ENCODE assay signal across 8 mouse cellular contexts in the genomic region with DNA sequence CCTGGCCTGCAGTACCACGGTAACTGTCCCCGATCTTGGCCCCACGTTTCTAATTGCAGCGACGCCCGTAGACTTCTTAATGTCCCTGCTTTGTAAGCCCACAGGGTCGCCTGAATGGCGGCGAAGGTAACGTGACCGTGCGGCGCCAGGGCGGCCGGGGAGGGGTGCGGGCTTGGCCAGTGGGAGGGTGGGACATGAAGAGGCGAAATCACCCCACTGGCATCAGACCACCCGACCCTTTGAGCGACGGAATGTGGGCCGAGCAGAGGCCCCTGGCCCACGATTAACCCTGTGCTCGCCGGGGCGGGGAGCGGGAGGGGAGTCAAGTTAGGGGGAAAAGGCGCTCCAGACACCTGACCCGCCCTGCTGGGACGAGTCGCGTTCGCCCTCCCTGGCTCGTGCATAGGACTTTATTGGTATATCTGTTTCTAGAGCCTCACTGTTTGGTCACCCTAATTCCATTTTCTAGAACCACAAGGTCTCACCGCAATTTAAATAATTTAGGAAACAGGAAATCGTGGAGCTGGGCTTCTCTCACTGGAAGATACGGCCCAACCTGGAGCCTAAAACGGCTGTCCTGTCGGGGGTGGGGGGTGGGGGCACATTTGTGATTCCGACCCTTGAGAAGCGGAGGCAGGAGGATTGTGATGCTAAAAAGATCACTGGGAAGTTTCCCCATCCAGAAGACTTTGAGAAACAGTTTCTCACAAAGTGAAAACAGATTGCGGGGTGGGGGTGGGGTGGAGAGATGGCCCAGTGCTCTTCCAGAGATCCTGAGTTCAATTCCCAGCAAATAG. TPM values are rescaled to one million over a fixed set of nuclear protein-coding genes. Genes with fewer than 3 reads are reported as not detected.
DNase-seq lines count a peak whose midpoint lies in the region; ATAC-seq and TF ChIP-seq lines count a peak whose summit lies in the region.

No protein-coding gene starts in this region.

- peak overlapping the region; percentile 73 for H3K4me3 ChIP-seq in heart, postnatal 0 days (ENCODE audit: low read depth, low read length)
- peak overlapping the region; percentile 90 for H3K4me3 ChIP-seq in megakaryocyte, embryonic 14.5 days (replicated peaks)
- H3K4me3 ChIP-seq in stomach, embryonic 14.5 days (ENCODE audit: low read depth, low read length): peak overlapping the region; percentile 51

- TF ChIP-seq CTCF in heart, postnatal 0 days (IDR thresholded peaks at IDR 0.05; ENCODE audit: low read depth): no peak

- H3K4me2 ChIP-seq in heart, postnatal 0 days (ENCODE audit: low read depth, low read length): peak overlapping the region; percentile 90
- H3K4me2 ChIP-seq in stomach, embryonic 14.5 days (replicated peaks; ENCODE audit: low read depth, low read length): peak overlapping the region; percentile 96

- WGBS in heart, postnatal 0 days: 2% methylated on average over 40 of the region's 41 CpGs
- WGBS in stomach, embryonic 14.5 days: 2% methylated on average over 41 of the region's 41 CpGs

- no peaks in the 10 kb centered on the region for H3K9me3 ChIP-seq in heart, postnatal 0 days (replicated peaks; ENCODE audit: control insufficient read depth, low read length)
- no peaks in the 10 kb centered on the region for H3K9me3 ChIP-seq in megakaryocyte, embryonic 14.5 days
- no peaks in the 10 kb centered on the region for H3K9me3 ChIP-seq in stomach, embryonic 14.5 days (ENCODE audit: control insufficient read depth, low read depth, low read length)

- DNase-seq in adrenal gland, adult (ENCODE audit: inconsistent age in 2 of 2, low spot score in 1 of 2): peak; percentile 49 to 82
- DNase-seq in adrenal gland, adult 8-10 months: no peak
- peak; percentile 86 for DNase-seq in ES-CJ7 (ENCODE audit: low read depth, low spot score)
- peak; percentile 92 for DNase-seq in embryo, embryonic 10.5 days (ENCODE audit: low spot score)
- DNase-seq in heart, postnatal 0 days (ENCODE audit: low spot score): peak; percentile 41
- peak; percentile 68 to 69 for DNase-seq in layer of hippocampus, postnatal 14 days (ENCODE audit: low spot score in 2 of 2)

- TF ChIP-seq EP300 in heart, postnatal 0 days (IDR thresholded peaks at IDR 0.05; ENCODE audit: low read depth): no peak

- ATAC-seq in heart, postnatal 0 days (ENCODE audit: insufficient read depth, low read depth): peak; percentile 87
- peak; percentile 37; the same call in 1 of the 2 replicates for ATAC-seq in stomach, embryonic 14.5 days (ENCODE audit: insufficient number of reproducible peaks, insufficient read depth, low FRiP score, low read depth)

- H3K4me1 ChIP-seq in heart, postnatal 0 days (ENCODE audit: control insufficient read depth, insufficient read depth): no peaks in the 10 kb centered on the region
- peaks cover 15% of the 10 kb centered on the region for H3K4me1 ChIP-seq in megakaryocyte, embryonic 14.5 days
- H3K4me1 ChIP-seq in stomach, embryonic 14.5 days (ENCODE audit: control insufficient read depth, insufficient read depth, low read length): no peaks in the 10 kb centered on the region

- no peaks in the 10 kb centered on the region for H3K36me3 ChIP-seq in heart, postnatal 0 days (replicated peaks; ENCODE audit: control insufficient read depth, insufficient read depth, low read length)
- H3K36me3 ChIP-seq in megakaryocyte, embryonic 14.5 days (replicated peaks; ENCODE audit: low read length): no peaks in the 10 kb centered on the region
- H3K36me3 ChIP-seq in stomach, embryonic 14.5 days (ENCODE audit: control insufficient read depth, insufficient read depth, low read length): no peaks in the 10 kb centered on the region

- H3K27ac ChIP-seq in heart, postnatal 0 days (ENCODE audit: low read depth): peak overlapping the region; percentile 86
- no peak overlapping the region for H3K27ac ChIP-seq in stomach, embryonic 14.5 days (ENCODE audit: low read length)

- H3K9ac ChIP-seq in heart, postnatal 0 days (replicated peaks; ENCODE audit: low read depth, low read length): peak overlapping the region; percentile 76
- peak overlapping the region; percentile 32 for H3K9ac ChIP-seq in stomach, embryonic 14.5 days (replicated peaks; ENCODE audit: low read depth, low read length)

- no peaks in the 10 kb centered on the region for H3K27me3 ChIP-seq in heart, postnatal 0 days (ENCODE audit: control insufficient read depth, insufficient read depth, low read length)
- peaks cover 21% of the 10 kb centered on the region for H3K27me3 ChIP-seq in megakaryocyte, embryonic 14.5 days (replicated peaks)
- H3K27me3 ChIP-seq in stomach, embryonic 14.5 days (ENCODE audit: control insufficient read depth, insufficient read depth, low read length): no peaks in the 10 kb centered on the region

RNA-seq across cellular contexts. Expression of gene Fgfbp3, which starts 15.0 kb away (rescaled TPM):
- 1 to 10 TPM; 4.2 to 6.3 (median 5.3) TPM for total RNA-seq in adrenal gland, adult 8-10 months (2022)
- 3.9 and 4.6 TPM in 2 replicates for total RNA-seq in heart, postnatal 0 days (2014; rRNA removed; ENCODE audit: low replicate concordance)
- polyA plus RNA-seq in heart, postnatal 0 days (2015; fragmentation: Nextera tagmentation; extraction: Ambion mirVana): 5.8 and 6.0 TPM in 2 replicates
- total RNA-seq in layer of hippocampus, postnatal 14 days (2021): 1 to 10 TPM; 6.3 to 8.2 TPM
- polyA plus RNA-seq in megakaryocyte, embryonic 14.5 days (2012; ENCODE audit: insufficient read depth, low replicate concordance): 3.0 and 12.2 TPM in 2 replicates
- polyA plus RNA-seq in stomach, embryonic 14.5 days (2014; fragmentation: Nextera tagmentation; extraction: Ambion mirVana): 3.5 and 5.1 TPM in 2 replicates

RNA-seq across cellular contexts. Expression of gene Btaf1, which starts 21.5 kb away (rescaled TPM):
- total RNA-seq in adrenal gland, adult 8-10 months (2022): 10 to 100 TPM; 20.8 to 28.6 (median 27.2) TPM
- total RNA-seq in heart, postnatal 0 days (2014; rRNA removed; ENCODE audit: low replicate concordance): 12.0 and 12.6 TPM in 2 replicates
- 2.9 and 3.0 TPM in 2 replicates for polyA plus RNA-seq in heart, postnatal 0 days (2015; fragmentation: Nextera tagmentation; extraction: Ambion mirVana)
- 10 to 100 TPM; 19.4 to 20.4 TPM for total RNA-seq in layer of hippocampus, postnatal 14 days (2021)
- 0.32 and 0.60 TPM in 2 replicates for polyA plus RNA-seq in megakaryocyte, embryonic 14.5 days (2012; ENCODE audit: insufficient read depth, low replicate concordance)
- polyA plus RNA-seq in stomach, embryonic 14.5 days (2014; fragmentation: Nextera tagmentation; extraction: Ambion mirVana): 15.8 and 16.8 TPM in 2 replicates
